Mouse (Mus musculus) heart, adult 18-20 months (tissue): ENCODE results near the gene Rfesd. TPM values are rescaled to one million over a fixed set of nuclear protein-coding genes. Genes with fewer than 3 reads are reported as not detected.

Experiments
- DNase-seq, 2 experiments: peaks; one replicate each; pipeline ENCODE4 v3.0.0; 2021 to 2022; ENCODE audit warnings: mixed read lengths in 1 of 2
- total RNA-seq, 2 experiments: library from RNA; stranded (reverse); gene quantifications; 2 replicates each; pipeline ENCODE4 v1.2.3; 2021

Gene Rfesd
- total RNA-seq, 2 experiments from 2014 or later: 11.6 to 13.8 TPM

DNA sequence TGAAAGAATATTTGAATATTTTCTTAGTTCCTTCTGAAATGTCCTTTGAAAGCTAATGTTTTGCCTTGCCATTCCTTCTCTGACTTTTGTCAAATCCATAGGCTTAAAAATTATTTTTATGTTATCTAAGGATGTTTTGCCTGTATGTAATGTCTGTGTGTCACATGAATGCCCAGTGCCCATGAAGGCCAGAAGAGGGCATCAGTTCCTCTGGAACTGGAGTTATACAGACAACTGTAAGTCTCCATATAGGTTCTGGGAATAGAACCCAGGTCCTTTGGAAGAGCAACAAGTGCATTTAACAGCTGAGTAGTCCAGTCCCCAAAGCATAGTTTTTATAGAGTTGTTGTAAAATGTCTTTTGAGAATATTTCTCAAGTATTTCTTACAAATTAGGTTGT lies 36.6 kb downstream of the Rfesd start:
- DNase-seq: peak in 1 of 2 experiments; percentile 18

- no peak for DNase-seq
Measured at GRCm38 (mm10) chr13:75976649-75977048, 41.9 kb downstream of the Rfesd start.

- no peak for DNase-seq
Measured at GRCm38 (mm10) chr13:75976218-75976617, 42.3 kb downstream of the Rfesd start.

DNA sequence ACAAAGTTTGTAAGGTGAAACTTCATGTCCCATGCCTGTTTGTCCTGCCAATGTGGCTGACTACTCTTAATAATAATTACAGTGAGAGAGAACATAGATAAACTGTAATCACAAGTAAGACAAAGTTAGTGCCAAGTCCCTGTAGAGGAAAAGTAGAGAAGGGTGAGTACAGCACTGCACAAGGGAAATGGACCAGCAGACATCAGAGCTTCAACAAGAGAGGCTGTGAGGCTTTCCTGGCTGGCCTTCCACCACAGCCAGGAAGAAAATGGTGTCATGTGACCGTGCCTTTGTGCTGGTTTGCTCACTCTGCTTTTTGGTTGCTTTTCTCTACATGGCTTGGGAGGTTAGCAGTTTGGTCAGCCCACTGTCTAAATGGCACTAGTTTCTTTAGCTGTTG lies 42.9 kb downstream of the Rfesd start:
- DNase-seq: no peak

- no peak for DNase-seq
Measured at GRCm38 (mm10) chr13:75974481-75974880, 44.0 kb downstream of the Rfesd start.

GRCm38 (mm10) chr13:75966850-75967249 lies 51.7 kb downstream of the Rfesd start, which contains the start of gene Spata9:
Gene Spata9, plus strand, starts transcription at chr13:75967150.
- no peak for DNase-seq

DNA sequence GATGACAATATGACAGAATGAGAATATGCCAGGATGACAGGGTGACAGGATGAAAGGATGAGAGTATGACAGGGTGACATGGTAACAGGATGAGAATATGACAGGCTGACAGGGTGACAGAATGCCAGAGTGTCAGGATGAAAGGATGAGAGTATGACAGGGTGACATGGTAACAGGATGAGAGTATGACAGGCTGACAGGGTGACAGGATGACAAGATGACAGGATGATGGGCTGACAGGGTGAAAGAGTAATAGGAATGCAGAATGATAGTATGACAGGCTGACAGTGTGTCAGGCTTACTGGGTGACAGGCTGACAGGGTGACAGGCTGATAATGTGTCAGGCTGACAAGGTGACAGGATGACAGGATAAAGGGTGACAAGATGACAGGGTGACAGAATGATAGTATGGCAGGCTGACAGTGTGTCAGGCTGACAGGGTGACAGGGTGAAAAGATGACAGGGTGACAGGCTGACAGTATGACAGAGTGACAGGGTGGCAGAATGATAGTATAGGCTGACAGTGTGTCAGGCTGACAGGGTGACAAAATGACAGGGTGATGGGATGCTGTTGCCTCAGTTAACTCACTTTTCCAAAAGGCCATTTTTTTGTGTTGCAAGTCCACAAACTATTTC lies 63.0 kb downstream of the Rfesd start:
- no peak for DNase-seq

Other genes starting within 250 kb of the Rfesd start
- gene Glrx, start 178.9 kb downstream of the Rfesd start, total RNA-seq: 10 to 100 TPM; 36.9 to 41.4 TPM
- 10 to 100 TPM; 11.0 to 11.3 TPM for gene Rhobtb3, start 74.8 kb downstream of the Rfesd start, total RNA-seq
- not detected for gene Spata9, start 51.6 kb downstream of the Rfesd start, total RNA-seq
- gene Gpr150, start 38.3 kb upstream of the Rfesd start, total RNA-seq: not detected
- 1 to 10 TPM; 2.4 to 4.8 TPM for gene Arsk, start 79.9 kb upstream of the Rfesd start, total RNA-seq
- gene Ttc37, start 80.0 kb upstream of the Rfesd start, total RNA-seq: 10 to 100 TPM in 1 of 2 experiments, 1 to 10 TPM in 1; 9.2 to 12.1 TPM